Mouse (Mus musculus): Measurements from ENCODE around the gene Lrba. TPM values are rescaled to one million over a fixed set of nuclear protein-coding genes. Genes with fewer than 3 reads are reported as not detected.

Gene Lrba
- polyA plus RNA-seq, 1 experiment, result 5.6 TPM

- Histone ChIP-seq H3K4me2 (ENCODE audit: low read depth) (no peak overlapping the region), H3K27me3 (ENCODE audit: control insufficient read depth, insufficient read depth, insufficient read length) (no peaks in the 10 kb centered on the region)
These were observed 499.2 kb downstream of the Lrba start for GRCm38 (mm10) chr3:86723415-86724298.

GRCm38 (mm10) chr3:86725113-86725512 lies 500.6 kb downstream of the Lrba start:
- TF ChIP-seq POLR2A (IDR thresholded peaks at IDR 0.05; ENCODE audit: insufficient read length, low read depth), result no peak
- no peak for TF ChIP-seq E2F4 (IDR thresholded peaks at IDR 0.05; ENCODE audit: insufficient read depth)
- no peak for TF ChIP-seq SRF (IDR thresholded peaks at IDR 0.05; ENCODE audit: control insufficient read depth, insufficient read length, low read depth)
- TF ChIP-seq CEBPB (IDR thresholded peaks at IDR 0.05; ENCODE audit: insufficient read depth, poor library complexity, severe bottlenecking), result no peak
- TF ChIP-seq POLR2AphosphoS2 (IDR thresholded peaks at IDR 0.05; ENCODE audit: insufficient read length, low read depth), result no peak
- no peak for TF ChIP-seq MYOD1 (IDR thresholded peaks at IDR 0.05; ENCODE audit: control insufficient read depth in 1 of 3, insufficient read length in 2 of 3, low read depth in 2 of 3)
- TF ChIP-seq TCF3 (IDR thresholded peaks at IDR 0.05; ENCODE audit: insufficient read length, low read depth), result no peak
- no peak for TF ChIP-seq MYOG (IDR thresholded peaks at IDR 0.05; ENCODE audit: control insufficient read depth in 1 of 3, insufficient read depth in 1 of 3, insufficient read length in 2 of 3, low read depth in 2 of 3)
- no peak for TF ChIP-seq TCF12 (IDR thresholded peaks at IDR 0.05; ENCODE audit: insufficient read depth, poor library complexity, severe bottlenecking)
- H3K79me2 ChIP-seq (ENCODE audit: control insufficient read depth, insufficient read depth), result no peaks in the 10 kb centered on the region
- no peak overlapping the region for H3K4me2 ChIP-seq (ENCODE audit: low read depth)
- no peaks in the 10 kb centered on the region for H3K36me3 ChIP-seq (ENCODE audit: control insufficient read depth, insufficient read depth)
- H3ac ChIP-seq (ENCODE audit: control insufficient read depth, insufficient read length), result no peak overlapping the region
- H3K4me3 ChIP-seq, result no peak overlapping the region
- H3K27me3 ChIP-seq (ENCODE audit: control insufficient read depth, insufficient read depth, insufficient read length), result no peaks in the 10 kb centered on the region

More at GRCm38 (mm10) chr3:86723415-86724298, 499.2 kb downstream of the Lrba start:
- Histone ChIP-seq H3K79me2 (ENCODE audit: control insufficient read depth, insufficient read depth) (no peaks in the 10 kb centered on the region), H3K36me3 (ENCODE audit: control insufficient read depth, insufficient read depth) (no peaks in the 10 kb centered on the region), H3ac (ENCODE audit: control insufficient read depth, insufficient read length) (no peak overlapping the region), H3K4me3 (no peak overlapping the region)
- TF ChIP-seq TCF12 (IDR thresholded peaks at IDR 0.05; ENCODE audit: insufficient read depth, poor library complexity, severe bottlenecking) (no peak), MAX (IDR thresholded peaks at IDR 0.05; ENCODE audit: low read depth) (no peak), POLR2AphosphoS2 (IDR thresholded peaks at IDR 0.05; ENCODE audit: insufficient read length, low read depth) (no peak), MYOG (IDR thresholded peaks at IDR 0.05; ENCODE audit: control insufficient read depth in 1 of 3, insufficient read depth in 1 of 3, insufficient read length in 2 of 3, low read depth in 2 of 3) (no peak), TCF3 (IDR thresholded peaks at IDR 0.05; ENCODE audit: insufficient read length, low read depth) (no peak), MYOD1 (IDR thresholded peaks at IDR 0.05; ENCODE audit: control insufficient read depth in 1 of 3, insufficient read length in 2 of 3, low read depth in 2 of 3) (no peak), REST (IDR thresholded peaks at IDR 0.05; ENCODE audit: insufficient read depth, insufficient read length) (no peak), SRF (IDR thresholded peaks at IDR 0.05; ENCODE audit: control insufficient read depth, insufficient read length, low read depth) (no peak), CEBPB (IDR thresholded peaks at IDR 0.05; ENCODE audit: insufficient read depth, poor library complexity, severe bottlenecking) (no peak), POLR2A (IDR thresholded peaks at IDR 0.05; ENCODE audit: insufficient read length, low read depth) (no peak), USF1 (IDR thresholded peaks at IDR 0.05; ENCODE audit: low read depth) (no peak), E2F4 (IDR thresholded peaks at IDR 0.05; ENCODE audit: insufficient read depth) (no peak)

- Histone ChIP-seq H3K27me3 (ENCODE audit: control insufficient read depth, insufficient read depth, insufficient read length) (no peaks in the 10 kb centered on the region), H3K4me3 (no peak overlapping the region), H3K36me3 (ENCODE audit: control insufficient read depth, insufficient read depth) (no peaks in the 10 kb centered on the region), H3ac (ENCODE audit: control insufficient read depth, insufficient read length) (no peak overlapping the region), H3K79me2 (ENCODE audit: control insufficient read depth, insufficient read depth) (no peaks in the 10 kb centered on the region), H3K4me2 (ENCODE audit: low read depth) (no peak overlapping the region)
- TF ChIP-seq REST (IDR thresholded peaks at IDR 0.05; ENCODE audit: insufficient read depth, insufficient read length) (no peak), MYOD1 (IDR thresholded peaks at IDR 0.05; ENCODE audit: control insufficient read depth in 1 of 3, insufficient read length in 2 of 3, low read depth in 2 of 3) (no peak), CEBPB (IDR thresholded peaks at IDR 0.05; ENCODE audit: insufficient read depth, poor library complexity, severe bottlenecking) (no peak), MAX (IDR thresholded peaks at IDR 0.05; ENCODE audit: low read depth) (no peak), E2F4 (IDR thresholded peaks at IDR 0.05; ENCODE audit: insufficient read depth) (no peak), USF1 (IDR thresholded peaks at IDR 0.05; ENCODE audit: low read depth) (no peak), POLR2AphosphoS2 (IDR thresholded peaks at IDR 0.05; ENCODE audit: insufficient read length, low read depth) (no peak), TCF3 (IDR thresholded peaks at IDR 0.05; ENCODE audit: insufficient read length, low read depth) (no peak), TCF12 (IDR thresholded peaks at IDR 0.05; ENCODE audit: insufficient read depth, poor library complexity, severe bottlenecking) (no peak), MYOG (IDR thresholded peaks at IDR 0.05; ENCODE audit: control insufficient read depth in 1 of 3, insufficient read depth in 1 of 3, insufficient read length in 2 of 3, low read depth in 2 of 3) (no peak), POLR2A (IDR thresholded peaks at IDR 0.05; ENCODE audit: insufficient read length, low read depth) (no peak), SRF (IDR thresholded peaks at IDR 0.05; ENCODE audit: control insufficient read depth, insufficient read length, low read depth) (no peak)
These were observed 514.4 kb downstream of the Lrba start for GRCm38 (mm10) chr3:86738831-86739230.

- no peak overlapping the region for H3K4me3 ChIP-seq
- TF ChIP-seq TCF12 (IDR thresholded peaks at IDR 0.05; ENCODE audit: insufficient read depth, poor library complexity, severe bottlenecking) (no peak), MAX (IDR thresholded peaks at IDR 0.05; ENCODE audit: low read depth) (no peak), MYOD1 (IDR thresholded peaks at IDR 0.05; ENCODE audit: control insufficient read depth in 1 of 3, insufficient read length in 2 of 3, low read depth in 2 of 3) (no peak), MYOG (IDR thresholded peaks at IDR 0.05; ENCODE audit: control insufficient read depth in 1 of 3, insufficient read depth in 1 of 3, insufficient read length in 2 of 3, low read depth in 2 of 3) (no peak), POLR2A (IDR thresholded peaks at IDR 0.05; ENCODE audit: insufficient read length, low read depth) (no peak), CEBPB (IDR thresholded peaks at IDR 0.05; ENCODE audit: insufficient read depth, poor library complexity, severe bottlenecking) (no peak)
- H3ac ChIP-seq (ENCODE audit: control insufficient read depth, insufficient read length), result no peak overlapping the region
- no peaks in the 10 kb centered on the region for H3K27me3 ChIP-seq (ENCODE audit: control insufficient read depth, insufficient read depth, insufficient read length)
- H3K79me2 ChIP-seq (ENCODE audit: control insufficient read depth, insufficient read depth), result no peaks in the 10 kb centered on the region
- H3K4me2 ChIP-seq (ENCODE audit: low read depth), result no peak overlapping the region
- no peaks in the 10 kb centered on the region for H3K36me3 ChIP-seq (ENCODE audit: control insufficient read depth, insufficient read depth)
These were observed 515.3 kb downstream of the Lrba start for GRCm38 (mm10) chr3:86739745-86740144.
